Mouse (Mus musculus) olfactory bulb, adult 2 months (tissue): ENCODE data around the gene Pigl. TPM values are rescaled to one million over a fixed set of nuclear protein-coding genes. Genes with fewer than 3 reads are reported as not detected.

Experiments used
- H3K27ac ChIP-seq: fragments of 200-500 bp; 2 replicates; pipeline ENCODE4 v1.5.1; 2012; ENCODE audit warnings: low read depth, low read length; ENCODE audit not compliant: insufficient read depth
- H3K4me1 ChIP-seq: fragments of 200-500 bp; 2 replicates; pipeline ENCODE4 v1.6.1; 2012; ENCODE audit warnings: low read length; ENCODE audit not compliant: control insufficient read depth, insufficient read depth
- H3K4me3 ChIP-seq: fragments of 200-500 bp; 2 replicates; pipeline ENCODE4 v1.5.1; 2012; ENCODE audit warnings: mild to moderate bottlenecking, low read depth, low read length, moderate library complexity; ENCODE audit not compliant: insufficient read depth
- CTCF ChIP-seq: fragments of 200-500 bp; IDR thresholded peaks from 2 replicates; pipeline ENCODE4 v1.5.1; 2012; ENCODE audit warnings: low read depth, mild to moderate bottlenecking, low read length, moderate library complexity; ENCODE audit not compliant: insufficient read depth
- POLR2A ChIP-seq: fragments of 200-500 bp; IDR thresholded peaks from 2 replicates; pipeline ENCODE4 v1.6.1; 2012; ENCODE audit warnings: mild to moderate bottlenecking, low read depth, low read length, moderate library complexity; ENCODE audit not compliant: insufficient read depth
- WGBS: fragments of 180-500 bp; shearing (Covaris S2); methylation state at CpG from one replicate; pipeline ENCODE4 v1.1.7; 2018; 5-methylcytosine and 5-hydroxymethylcytosine counted together
- polyA plus RNA-seq: library from polyadenylated mRNA; stranded (reverse); fragments of >200 nt; gene quantifications from 2 replicates; pipeline ENCODE4 v1.2.4, GENCODE M21; 2012; ENCODE audit warnings: low replicate concordance; ENCODE audit not compliant: missing spikeins, insufficient read depth, insufficient read length

Pigl gene
- polyA plus RNA-seq, 1 experiment: not detected

GRCm38 (mm10) chr11:62558961-62559646 lies 100.8 kb downstream of the Pigl start:
- WGBS: 61% methylated on average over 6 of the region's 6 CpGs
- Histone ChIP-seq H3K27ac (no peak overlapping the region), H3K4me3 (no peak overlapping the region), H3K4me1 (peaks cover 5% of the 10 kb centered on the region; the same call in 1 of the 2 replicates)
- TF ChIP-seq CTCF (no peak), POLR2A (no peak)

GRCm38 (mm10) chr11:62560463-62561016 lies 102.3 kb downstream of the Pigl start:
- Histone ChIP-seq H3K4me3 (peak overlapping the region; percentile 41), H3K4me1 (peaks cover 5% of the 10 kb centered on the region; the same call in 1 of the 2 replicates), H3K27ac (no peak overlapping the region)
- TF ChIP-seq CTCF: no peak
- TF ChIP-seq POLR2A: no peak
- 39% methylated on average over 43 of the region's 43 CpGs for WGBS

GRCm38 (mm10) chr11:62563590-62563989 lies 105.3 kb downstream of the Pigl start:
- Histone ChIP-seq H3K27ac (no peak overlapping the region), H3K4me1 (peaks cover 5% of the 10 kb centered on the region; the same call in 1 of the 2 replicates), H3K4me3 (no peak overlapping the region)
- TF ChIP-seq POLR2A: no peak
- TF ChIP-seq CTCF: no peak
- 94% methylated on average over 2 of the region's 2 CpGs for WGBS

Other genes starting within 250 kb of the Pigl start
- gene Adora2b, start 209.5 kb upstream of the Pigl start, polyA plus RNA-seq: not detected in 2 replicates
- gene Zswim7, start 177.1 kb upstream of the Pigl start, polyA plus RNA-seq: not detected in 2 replicates
- not detected in 2 replicates for gene Ttc19, start 177.0 kb upstream of the Pigl start, polyA plus RNA-seq
- 538 TPM in 1 of 2 replicates, not detected in the other for gene Ncor1, start 81 bp downstream of the Pigl start, polyA plus RNA-seq
- not detected in 2 replicates for gene Cenpv, start 80.8 kb downstream of the Pigl start, polyA plus RNA-seq
- gene Ubb, start 92.7 kb downstream of the Pigl start, polyA plus RNA-seq: 651 TPM in 1 of 2 replicates, not detected in the other
- gene Trpv2, start 116.0 kb downstream of the Pigl start, polyA plus RNA-seq: not detected in 2 replicates
- not detected in 2 replicates for gene Lrrc75a, start 190.1 kb downstream of the Pigl start, polyA plus RNA-seq
- gene Mmgt2, start 190.2 kb downstream of the Pigl start, polyA plus RNA-seq: not detected in 2 replicates